8 mouse cellular contexts compared by ENCODE assay signal in the genomic region with DNA sequence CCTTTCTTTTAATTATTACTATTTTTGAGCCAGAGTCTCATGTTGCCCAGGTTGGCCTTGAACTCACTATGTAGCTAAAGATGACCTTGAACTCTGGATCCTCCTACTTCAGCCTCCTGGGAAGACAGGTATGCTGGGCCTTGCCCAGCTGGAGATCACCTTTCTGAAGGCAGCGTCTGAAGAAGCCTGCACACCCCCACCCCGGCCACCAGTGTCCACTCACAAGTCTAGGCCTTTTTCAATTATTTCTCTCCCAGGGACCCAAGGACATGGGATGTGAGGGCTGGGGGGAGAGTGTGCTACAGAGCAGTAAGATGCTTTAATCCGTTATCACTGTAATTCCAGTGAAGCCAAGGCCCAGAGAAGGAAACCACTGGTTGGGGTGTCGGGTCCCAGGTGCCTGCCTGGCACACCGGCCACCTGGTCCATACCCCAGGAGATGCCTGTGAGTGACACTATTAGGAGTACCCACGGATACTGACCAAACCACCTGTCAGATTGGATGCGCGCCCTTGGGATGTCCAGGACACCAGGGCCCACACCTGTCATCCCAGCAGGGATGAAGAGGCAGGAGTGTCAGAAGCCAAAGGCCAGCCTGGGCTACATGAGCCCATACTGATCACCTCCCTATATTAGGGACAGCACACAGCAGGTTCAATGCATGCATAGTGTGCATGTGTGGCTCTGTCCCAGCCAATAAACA. TPM values are rescaled to one million over a fixed set of nuclear protein-coding genes. Genes with fewer than 3 reads are reported as not detected.
DNase-seq lines count a peak whose midpoint lies in the region; ATAC-seq and TF ChIP-seq lines count a peak whose summit lies in the region.

No protein-coding gene starts in this region.

- no peak overlapping the region for H3K9ac ChIP-seq in heart, embryonic 12.5 days
- H3K9ac ChIP-seq in forebrain, embryonic 14.5 days (ENCODE audit: low read length), result no peak overlapping the region

- WGBS in heart, embryonic 10.5 days, result 71% methylated on average over 8 of the region's 8 CpGs
- 78% methylated on average over 8 of the region's 8 CpGs for WGBS in heart, embryonic 12.5 days
- WGBS in forebrain, embryonic 14.5 days, result 77% methylated on average over 8 of the region's 8 CpGs

- peaks cover 62% of the 10 kb centered on the region for H3K4me1 ChIP-seq in heart, embryonic 10.5 days
- peaks cover 50% of the 10 kb centered on the region for H3K4me1 ChIP-seq in heart, embryonic 12.5 days (replicated peaks)
- H3K4me1 ChIP-seq in forebrain, embryonic 14.5 days (ENCODE audit: control insufficient read depth, insufficient read depth, low read length), result peaks cover 27% of the 10 kb centered on the region

- no peaks in the 10 kb centered on the region for H3K36me3 ChIP-seq in heart, embryonic 10.5 days
- H3K36me3 ChIP-seq in heart, embryonic 12.5 days, result no peaks in the 10 kb centered on the region
- no peaks in the 10 kb centered on the region for H3K36me3 ChIP-seq in myocyte (ENCODE audit: control insufficient read depth, insufficient read depth)
- H3K36me3 ChIP-seq in forebrain, embryonic 14.5 days (ENCODE audit: control insufficient read depth, insufficient read depth, low read length), result no peaks in the 10 kb centered on the region

- H3K4me3 ChIP-seq in heart, embryonic 10.5 days, result no peak overlapping the region
- H3K4me3 ChIP-seq in heart, embryonic 12.5 days, result no peak overlapping the region
- peak overlapping the region; percentile 91 for H3K4me3 ChIP-seq in myocyte
- no peak overlapping the region for H3K4me3 ChIP-seq in forebrain, embryonic 14.5 days (ENCODE audit: low read depth, low read length)

- peak; percentile 69 for DNase-seq in heart, embryonic 10.5 days (ENCODE audit: low spot score)
- peak; percentile 12 to 62 for DNase-seq in spleen, postnatal 4 days (ENCODE audit: low spot score in 2 of 2)
- no peak for DNase-seq in spleen, adult 12 weeks (ENCODE audit: low spot score)
- peak; percentile 14 to 17 for DNase-seq in gastrocnemius, postnatal 4 days (ENCODE audit: low spot score in 2 of 2)
- DNase-seq in forebrain, embryonic 14.5 days (ENCODE audit: low spot score), result no peak
- DNase-seq in retina, embryonic 14.5 days (ENCODE audit: low spot score), result no peak

- no peak overlapping the region for H3K27ac ChIP-seq in heart, embryonic 10.5 days
- no peak overlapping the region for H3K27ac ChIP-seq in heart, embryonic 12.5 days (ENCODE audit: poor library complexity, severe bottlenecking)
- no peak overlapping the region for H3K27ac ChIP-seq in forebrain, embryonic 14.5 days (ENCODE audit: low read depth, low read length)

- H3ac ChIP-seq in myocyte (ENCODE audit: control insufficient read depth, insufficient read length), result no peak overlapping the region

- H3K79me2 ChIP-seq in myocyte (ENCODE audit: control insufficient read depth, insufficient read depth), result peaks cover 59% of the 10 kb centered on the region

- H3K4me2 ChIP-seq in heart, embryonic 12.5 days, result no peak overlapping the region; the same call in 1 of the 2 replicates
- no peak overlapping the region for H3K4me2 ChIP-seq in myocyte (ENCODE audit: low read depth)
- no peak overlapping the region for H3K4me2 ChIP-seq in forebrain, embryonic 14.5 days (ENCODE audit: low read length)

- TF ChIP-seq POLR2A in myocyte (IDR thresholded peaks at IDR 0.05; ENCODE audit: insufficient read length, low read depth), result no peak

- ATAC-seq in heart, embryonic 12.5 days (ENCODE audit: insufficient number of reproducible peaks, low FRiP score), result no peak
- no peak for ATAC-seq in forebrain, embryonic 14.5 days

- no peaks in the 10 kb centered on the region for H3K9me3 ChIP-seq in heart, embryonic 10.5 days
- no peaks in the 10 kb centered on the region for H3K9me3 ChIP-seq in heart, embryonic 12.5 days (replicated peaks)
- H3K9me3 ChIP-seq in forebrain, embryonic 14.5 days (replicated peaks; ENCODE audit: control insufficient read depth, low read length), result no peaks in the 10 kb centered on the region

- peaks cover 81% of the 10 kb centered on the region for H3K27me3 ChIP-seq in heart, embryonic 10.5 days (ENCODE audit: insufficient read depth, poor library complexity, severe bottlenecking)
- H3K27me3 ChIP-seq in heart, embryonic 12.5 days (replicated peaks), result peaks cover 4% of the 10 kb centered on the region; the same call in 1 of the 2 replicates
- no peaks in the 10 kb centered on the region for H3K27me3 ChIP-seq in myocyte (ENCODE audit: control insufficient read depth, insufficient read depth, insufficient read length)
- H3K27me3 ChIP-seq in forebrain, embryonic 14.5 days (replicated peaks; ENCODE audit: control insufficient read depth, insufficient read depth, low read length), result 0 out of 2 replicates have a peak, but pooled peaks cover 8% of the 10 kb centered on the region

TF ChIP-seq in myocyte, 11 proteins besides CTCF, POLR2A, EP300 and RAD21:
- TF ChIP-seq E2F4 (IDR thresholded peaks at IDR 0.05; ENCODE audit: insufficient read depth), result no peak
- TF ChIP-seq MYOD1 (IDR thresholded peaks at IDR 0.05; ENCODE audit: control insufficient read depth in 1 of 3, insufficient read length in 2 of 3, low read depth in 2 of 3), result peak in 1 of 3 experiments; percentile 51
- TF ChIP-seq REST (IDR thresholded peaks at IDR 0.05; ENCODE audit: insufficient read depth, insufficient read length), result no peak
- peak in 1 of 3 experiments; percentile 33 for TF ChIP-seq MYOG (IDR thresholded peaks at IDR 0.05; ENCODE audit: control insufficient read depth in 1 of 3, insufficient read depth in 1 of 3, insufficient read length in 2 of 3, low read depth in 2 of 3)
- no peak for TF ChIP-seq POLR2AphosphoS2 (IDR thresholded peaks at IDR 0.05; ENCODE audit: insufficient read length, low read depth)
TF ChIP-seq in myocyte: peak in this region for 2.

RNA-seq across cellular contexts. Expression of a gene that starts 27.5 kb away (rescaled TPM):
- 23.0 and 24.3 TPM in 2 replicates for polyA plus RNA-seq in heart, embryonic 10.5 days (2016; fragmentation: Nextera tagmentation; extraction: Ambion mirVana)
- polyA plus RNA-seq in heart, embryonic 12.5 days (2016; fragmentation: Nextera tagmentation; extraction: Ambion mirVana), result 39.3 and 40.7 TPM in 2 replicates
- 100 to 1,000 TPM; 274 to 335 TPM for total RNA-seq in gastrocnemius, postnatal 4 days (2021)
- 115 TPM for polyA plus RNA-seq in myocyte (2012; fragmentation: generic; extraction: Trizol)
- 16.6 and 17.9 TPM in 2 replicates for polyA plus RNA-seq in forebrain, embryonic 14.5 days (2014; fragmentation: Nextera tagmentation; extraction: Ambion mirVana)

RNA-seq across cellular contexts. Expression of a gene that starts 35.1 kb away (rescaled TPM):
- 3.4 and 4.0 TPM in 2 replicates for polyA plus RNA-seq in heart, embryonic 10.5 days (2016; fragmentation: Nextera tagmentation; extraction: Ambion mirVana)
- polyA plus RNA-seq in heart, embryonic 12.5 days (2016; fragmentation: Nextera tagmentation; extraction: Ambion mirVana), result 2.9 and 4.3 TPM in 2 replicates
- total RNA-seq in gastrocnemius, postnatal 4 days (2021), result under 1 TPM; 0.91 to 0.98 TPM
- 0.30 TPM for polyA plus RNA-seq in myocyte (2012; fragmentation: generic; extraction: Trizol)
- 1.5 and 2.0 TPM in 2 replicates for polyA plus RNA-seq in forebrain, embryonic 14.5 days (2014; fragmentation: Nextera tagmentation; extraction: Ambion mirVana)

RNA-seq across cellular contexts. Expression of a gene that starts 39.1 kb away (rescaled TPM):
- polyA plus RNA-seq in heart, embryonic 10.5 days (2016; fragmentation: Nextera tagmentation; extraction: Ambion mirVana), result 1.1 and 1.7 TPM in 2 replicates
- polyA plus RNA-seq in heart, embryonic 12.5 days (2016; fragmentation: Nextera tagmentation; extraction: Ambion mirVana), result 1.2 and 1.8 TPM in 2 replicates
- 1 to 10 TPM; 1.3 to 2.0 TPM for total RNA-seq in gastrocnemius, postnatal 4 days (2021)
- polyA plus RNA-seq in myocyte (2012; fragmentation: generic; extraction: Trizol), result 0.73 TPM
- polyA plus RNA-seq in forebrain, embryonic 14.5 days (2014; fragmentation: Nextera tagmentation; extraction: Ambion mirVana), result 0.65 and 0.69 TPM in 2 replicates

RNA-seq across cellular contexts. Expression of a gene that starts 43.7 kb away (rescaled TPM):
- polyA plus RNA-seq in heart, embryonic 10.5 days (2016; fragmentation: Nextera tagmentation; extraction: Ambion mirVana), result 2.2 and 3.1 TPM in 2 replicates
- 1.9 and 2.2 TPM in 2 replicates for polyA plus RNA-seq in heart, embryonic 12.5 days (2016; fragmentation: Nextera tagmentation; extraction: Ambion mirVana)
- total RNA-seq in gastrocnemius, postnatal 4 days (2021), result 1 to 10 TPM in 1 of 2 experiments, under 1 TPM in 1; 0.70 to 1.5 TPM
- 1.7 TPM for polyA plus RNA-seq in myocyte (2012; fragmentation: generic; extraction: Trizol)
- 3.6 and 4.8 TPM in 2 replicates for polyA plus RNA-seq in forebrain, embryonic 14.5 days (2014; fragmentation: Nextera tagmentation; extraction: Ambion mirVana)

RNA-seq across cellular contexts. Expression of a gene that starts 43.7 kb away (rescaled TPM):
- 100 and 105 TPM in 2 replicates for polyA plus RNA-seq in heart, embryonic 10.5 days (2016; fragmentation: Nextera tagmentation; extraction: Ambion mirVana)
- 66.7 and 66.9 TPM in 2 replicates for polyA plus RNA-seq in heart, embryonic 12.5 days (2016; fragmentation: Nextera tagmentation; extraction: Ambion mirVana)
- 10 to 100 TPM; 48.1 to 48.5 TPM for total RNA-seq in gastrocnemius, postnatal 4 days (2021)
- 103 TPM for polyA plus RNA-seq in myocyte (2012; fragmentation: generic; extraction: Trizol)
- 78.7 and 78.8 TPM in 2 replicates for polyA plus RNA-seq in forebrain, embryonic 14.5 days (2014; fragmentation: Nextera tagmentation; extraction: Ambion mirVana)

Comparison
In these comparisons a context has a peak if more than half of its experiments do, and no peak if none do; other contexts are left out.
1. DNase-seq: peak in heart, embryonic 10.5 days (single experiment), spleen, postnatal 4 days (2 of 2) and gastrocnemius, postnatal 4 days (2 of 2); none in spleen, adult 12 weeks (single experiment), forebrain, embryonic 14.5 days (single experiment) and retina, embryonic 14.5 days (single experiment).